Mouse (Mus musculus): ENCODE results near the gene Gm21870. TPM values are rescaled to one million over a fixed set of nuclear protein-coding genes. Genes with fewer than 3 reads are reported as not detected.

The Gm21870 gene
- polyA plus RNA-seq (2014; fragmentation: Illumina TruSeq; extraction: RNeasy Lipid Tissue Mini Kit (QIAGEN cat#74804)): not detected

GRCm38 (mm10) chrX:33986716-33987115, at the start of gene Gm21870:
Gm21870 (minus strand) TSS chrX:33986816.

DNA sequence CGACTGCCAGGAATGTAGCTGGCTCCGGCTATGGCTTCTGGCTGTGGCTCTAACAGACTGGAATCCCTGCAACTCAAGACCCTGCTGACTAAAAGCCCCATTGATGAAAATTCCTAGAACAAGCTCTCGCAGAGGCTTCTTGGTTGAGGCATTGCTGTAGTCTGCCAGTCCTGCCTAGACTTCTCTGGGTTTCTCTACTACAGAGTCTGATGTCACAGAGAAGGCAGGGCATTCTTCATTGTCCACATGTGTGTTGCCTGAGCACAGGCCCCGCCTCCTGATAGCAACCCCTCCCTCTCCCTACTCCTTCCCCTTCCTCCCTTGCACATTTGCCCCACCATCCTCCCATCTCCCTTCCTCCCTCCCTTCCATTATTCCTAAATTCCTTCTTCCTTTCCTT, 30.2 kb downstream of the Gm21870 start, which contains the start of gene Btbd35f6:
Gene Btbd35f6 (minus strand): TSS at position 101 of the 400 bp plus-strand sequence.

Other genes starting within 250 kb of the Gm21870 start
- not detected for gene Btbd35f6, start 30.3 kb downstream of the Gm21870 start, polyA plus RNA-seq (2014; fragmentation: Illumina TruSeq; extraction: RNeasy Lipid Tissue Mini Kit (QIAGEN cat#74804))
- not detected for gene Btbd35f9, start 174.7 kb upstream of the Gm21870 start, polyA plus RNA-seq (2014; fragmentation: Illumina TruSeq; extraction: RNeasy Lipid Tissue Mini Kit (QIAGEN cat#74804))